Mouse (Mus musculus) liver, embryonic 14.5 days (tissue): ENCODE results near the gene Dnajc22. TPM values are rescaled to one million over a fixed set of nuclear protein-coding genes. Genes with fewer than 3 reads are reported as not detected.
"Not testable (repeated sequence)": the region's sequence is repeated elsewhere in the genome, so short reads cannot be mapped to it uniquely, and the experiment has no call there.

ENCODE experiments used
- ATAC-seq: fragments of 200-750 bp; cut with Nextera tagmentation; 2 replicates; pipeline ENCODE4 v1.8.0; 2017; ENCODE audit warnings: moderate number of reproducible peaks, mild to moderate bottlenecking, moderate library complexity; ENCODE audit not compliant: insufficient read depth
- DNase-seq, 3 experiments: peaks; one replicate each; pipeline ENCODE4 v3.0.0-alpha.2; 2012 to 2013; ENCODE audit warnings: low read depth in 3 of 3, low spot score in 3 of 3
- H3K27ac ChIP-seq: fragments of 300-500 bp; sonication (generic); 2 replicates; pipeline ENCODE4 v1.5.1; 2014; ENCODE audit warnings: moderate library complexity, mild to moderate bottlenecking, control low read depth, inconsistent platforms
- H3K27me3 ChIP-seq: fragments of 300-500 bp; sonication (generic); 2 replicates; pipeline ENCODE4 v1.6.1; 2014; ENCODE audit warnings: mild to moderate bottlenecking, low read length, moderate library complexity; ENCODE audit not compliant: control insufficient read depth, insufficient read depth
- H3K36me3 ChIP-seq: fragments of 300-500 bp; sonication (generic); replicated peaks from 2 replicates; pipeline ENCODE4 v1.6.1; 2014; ENCODE audit warnings: low read depth; ENCODE audit not compliant: control insufficient read depth, insufficient read depth
- H3K4me1 ChIP-seq, 2 experiments: fragments of 200-500 bp in 1 of 2; fragments of 300-500 bp in 1 of 2; sonication (generic) in 1 of 2; replicated peaks; 2 replicates each; pipeline ENCODE4 v1.6.1; 2012 to 2014; ENCODE audit warnings: antibody characterized with exemption in 1 of 2, inconsistent platforms in 1 of 2, low read length in 1 of 2; ENCODE audit not compliant: control insufficient read depth in 2 of 2, insufficient read depth in 2 of 2
- H3K4me2 ChIP-seq: fragments of 300-500 bp; sonication (generic); 2 replicates; pipeline ENCODE4 v1.6.1; 2014; ENCODE audit warnings: low read depth, mild to moderate bottlenecking, control low read depth, moderate library complexity
- H3K4me3 ChIP-seq, 2 experiments: fragments of 200-500 bp in 1 of 2; fragments of 300-500 bp in 1 of 2; sonication (generic) in 1 of 2; 2 replicates each; pipeline ENCODE4 v1.5.1; 2012 to 2014; ENCODE audit warnings: low read depth in 2 of 2, low read length in 2 of 2, mild to moderate bottlenecking in 2 of 2, control low read depth in 1 of 2, inconsistent platforms in 1 of 2, moderate library complexity in 1 of 2; ENCODE audit not compliant: insufficient read depth in 1 of 2
- H3K9ac ChIP-seq: fragments of 300-500 bp; sonication (generic); replicated peaks from 2 replicates; pipeline ENCODE4 v1.6.1; 2014; ENCODE audit warnings: mild to moderate bottlenecking, control low read depth, moderate library complexity
- H3K9me3 ChIP-seq: fragments of 300-500 bp; sonication (generic); 2 replicates; pipeline ENCODE4 v1.6.1; 2016; ENCODE audit warnings: low read length, mixed read lengths; ENCODE audit not compliant: control insufficient read depth
- CTCF ChIP-seq: IDR thresholded peaks from 2 replicates; pipeline ENCODE4 v1.5.1; 2016; ENCODE audit warnings: antibody characterized with exemption, low read depth, control low read depth
- EP300 ChIP-seq: IDR thresholded peaks from 2 replicates; pipeline ENCODE4 v1.6.1; 2016; ENCODE audit warnings: antibody characterized with exemption, low read depth
- WGBS: fragments of 180-500 bp; shearing (Covaris S2); extraction: QIAGEN DNeasy Blood & Tissue Kit; methylation state at CpG from one replicate; pipeline ENCODE4 v1.1.7; 2014; ENCODE audit not compliant: insufficient replicate concordance; 5-methylcytosine and 5-hydroxymethylcytosine counted together
- polyA plus RNA-seq, 2 experiments: library from polyadenylated mRNA; depleted of rRNA in 1 of 2; stranded (reverse) in 1 of 2; unstranded in 1 of 2; fragments of >200 nt; fragmentation: Nextera tagmentation in 1 of 2; extraction: Ambion mirVana in 1 of 2; gene quantifications; 2 replicates each; pipeline versions ENCODE4 v1.2.1 to v1.2.3; 2012 to 2014

Gene Dnajc22
- polyA plus RNA-seq (2012; rRNA removed) (11.4 and 12.1 TPM in 2 replicates), polyA plus RNA-seq (2014; fragmentation: Nextera tagmentation; extraction: Ambion mirVana) (10.9 and 11.6 TPM in 2 replicates)

DNA sequence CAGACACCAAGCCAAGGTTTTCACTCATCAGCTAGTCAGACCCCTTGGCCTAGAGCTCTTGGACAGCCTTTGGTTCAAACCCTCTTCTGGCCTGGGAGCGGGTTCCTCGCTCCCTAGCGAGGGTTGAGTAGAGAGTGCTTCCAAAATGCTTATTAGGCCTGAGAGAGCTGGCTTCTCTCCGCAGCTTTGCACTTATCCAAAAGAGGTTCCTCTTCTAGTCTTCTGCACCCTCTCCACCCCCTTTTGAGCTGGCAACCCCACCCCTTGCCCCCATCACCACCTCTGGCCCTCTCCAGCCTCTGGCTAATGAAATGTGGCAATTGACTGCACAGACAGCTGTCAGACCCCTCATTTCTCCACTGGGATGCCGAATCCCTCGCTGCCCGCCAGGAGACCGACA is at the start of gene Dnajc22:
Gene Dnajc22, plus strand, starts transcription at position 301 of the 400 bp plus-strand sequence.
- Histone ChIP-seq H3K36me3 (no peaks in the 10 kb centered on the region), H3K9ac (no peak within 1 kb of the TSS), H3K4me2 (peak within 1 kb of the TSS; percentile 62), H3K9me3 (no peaks in the 10 kb centered on the region), H3K4me3 (peak within 1 kb of the TSS in 1 of 2 experiments; percentile 42; a peak in 3 of 4 replicates), H3K27me3 (peaks cover 98% of the 10 kb centered on the region), H3K4me1 (peaks cover 0 to 4% of the 10 kb centered on the region in 2 experiments; a peak in 2 of 4 replicates), H3K27ac (no peak within 1 kb of the TSS)
- no peak for TF ChIP-seq EP300
- TF ChIP-seq CTCF: no peak
- no peak for ATAC-seq
- no peak for DNase-seq
- WGBS: 37% methylated on average over 8 of the region's 8 CpGs

DNA sequence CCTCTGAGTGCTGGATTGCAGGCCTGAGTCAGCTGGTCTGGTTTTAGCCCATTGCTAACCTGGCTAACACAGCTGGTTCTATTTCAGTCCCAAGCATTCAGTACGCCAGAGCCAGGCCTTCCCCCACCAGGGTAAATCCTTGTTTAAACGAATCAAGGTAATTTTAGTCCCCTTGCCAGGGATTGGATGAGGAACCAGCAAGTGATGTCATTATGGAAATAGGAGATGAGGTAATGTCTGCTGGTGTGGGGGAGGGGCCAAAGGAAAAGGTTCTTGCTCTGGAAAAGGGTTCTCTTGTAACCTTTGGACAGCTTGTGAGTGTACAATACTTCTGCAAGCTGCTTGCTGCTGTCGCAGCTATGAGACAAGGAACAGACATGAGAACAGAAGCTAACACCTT is 48.1 kb upstream of the Dnajc22 start:
- H3K27ac ChIP-seq: no peak overlapping the region
- no peaks in the 10 kb centered on the region for H3K27me3 ChIP-seq
- no peaks in the 10 kb centered on the region for H3K36me3 ChIP-seq
- WGBS: 39% methylated on average over 3 of the region's 3 CpGs
- no peak overlapping the region for H3K4me3 ChIP-seq
- H3K4me2 ChIP-seq: no peak overlapping the region
- no peaks in the 10 kb centered on the region; a peak in 1 of 4 replicates for H3K4me1 ChIP-seq
- TF ChIP-seq EP300 (no peak), CTCF (no peak)
- DNase-seq (no peak), ATAC-seq (no peak)
- H3K9me3 ChIP-seq: no peaks in the 10 kb centered on the region
- H3K9ac ChIP-seq: no peak overlapping the region

DNA sequence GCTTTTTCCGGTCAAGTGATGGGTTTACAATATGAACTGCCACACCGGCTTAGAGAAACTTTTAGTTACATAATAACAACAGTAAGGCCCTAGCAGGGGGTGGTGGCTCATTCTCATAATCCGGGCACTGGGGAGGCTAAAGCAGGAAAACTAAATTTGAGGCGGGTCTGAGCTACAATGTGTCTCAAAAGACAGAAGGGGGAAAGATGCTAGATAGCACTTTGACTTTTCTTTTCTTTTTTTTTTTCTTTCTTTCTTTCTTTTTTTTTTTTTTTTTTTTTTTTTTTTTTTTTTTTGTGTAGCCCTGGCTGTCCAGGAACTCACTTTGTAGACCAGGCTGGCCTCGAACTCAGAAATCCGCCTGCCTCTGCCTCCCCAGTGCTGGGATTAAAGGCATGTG is 47.2 kb upstream of the Dnajc22 start:
- 70% methylated on average over 6 of the region's 6 CpGs for WGBS
- not testable (repeated sequence) for H3K9ac ChIP-seq, H3K4me3 ChIP-seq, H3K27ac ChIP-seq, ATAC-seq, H3K36me3 ChIP-seq, H3K27me3 ChIP-seq, H3K4me1 ChIP-seq, H3K9me3 ChIP-seq, DNase-seq, H3K4me2 ChIP-seq

DNA sequence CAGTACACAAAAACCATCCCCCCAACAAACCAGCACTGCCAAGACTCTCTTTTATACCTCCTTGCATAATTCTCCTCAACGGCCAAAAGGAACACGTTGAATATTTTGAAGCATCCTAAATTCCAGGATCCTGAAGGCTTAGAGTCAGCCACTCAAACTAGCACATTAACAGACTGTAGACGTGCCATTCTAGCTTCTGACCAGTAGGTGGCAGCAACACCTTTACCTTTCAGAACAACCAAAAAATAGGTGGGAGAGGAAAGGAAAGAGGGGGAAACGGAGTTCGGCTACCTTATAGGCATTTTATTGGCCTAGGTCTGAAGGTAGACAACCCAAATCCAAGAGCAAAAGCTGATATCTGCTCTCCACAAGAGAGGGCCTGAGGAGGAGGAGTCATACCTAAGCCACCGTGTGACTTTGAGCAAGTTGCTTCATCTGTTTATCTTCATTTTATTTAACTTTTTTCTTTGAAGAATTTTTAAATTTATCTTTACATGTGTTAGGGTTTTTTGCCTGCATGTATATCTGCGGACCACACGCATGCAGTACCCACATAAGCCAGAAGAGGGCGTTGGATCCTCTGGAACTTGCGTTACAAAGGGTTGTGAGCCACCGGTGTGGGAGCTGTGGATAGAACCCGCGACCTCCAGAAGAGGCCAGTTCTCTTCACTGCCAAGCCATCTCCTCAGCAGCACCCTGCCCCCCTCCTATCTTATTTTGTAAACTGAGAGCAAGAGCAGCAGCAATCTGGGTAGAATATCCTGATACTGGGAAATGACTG is 43.3 kb upstream of the Dnajc22 start:
- H3K36me3 ChIP-seq: no peaks in the 10 kb centered on the region
- peak; percentile 84 for TF ChIP-seq CTCF
- no peak for TF ChIP-seq EP300
- H3K27ac ChIP-seq: no peak overlapping the region
- H3K4me3 ChIP-seq: no peak overlapping the region
- H3K27me3 ChIP-seq: peaks cover 22% of the 10 kb centered on the region
- no peaks in the 10 kb centered on the region for H3K9me3 ChIP-seq
- DNase-seq: peak in 1 of 3 experiments; percentile 47
- 27% methylated on average over 13 of the region's 13 CpGs for WGBS
- no peak for ATAC-seq
- H3K9ac ChIP-seq: no peak overlapping the region
- H3K4me2 ChIP-seq: no peak overlapping the region
- H3K4me1 ChIP-seq: no peaks in the 10 kb centered on the region; a peak in 1 of 4 replicates

DNA sequence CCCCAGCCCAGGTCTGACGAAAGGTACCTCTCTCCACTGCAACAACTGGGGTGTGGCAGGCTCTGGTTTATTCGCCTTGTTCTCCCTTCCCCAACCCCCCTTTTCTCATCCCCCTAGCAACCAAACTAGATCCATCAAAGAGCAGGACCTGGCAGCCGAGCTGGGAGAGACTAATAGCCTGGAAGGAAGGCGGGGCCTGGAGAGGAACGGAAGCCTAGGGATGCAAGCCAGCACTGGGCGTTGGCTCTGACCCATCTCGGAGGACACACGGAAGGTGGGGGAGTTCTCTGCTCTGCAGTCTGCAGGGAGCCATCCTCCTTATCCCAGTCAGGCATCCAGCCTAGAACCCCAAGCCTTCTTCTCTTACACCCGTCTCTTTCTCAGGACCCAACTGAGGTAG is 39.6 kb upstream of the Dnajc22 start:
- Histone ChIP-seq H3K4me3 (no peak overlapping the region), H3K9me3 (no peaks in the 10 kb centered on the region), H3K4me1 (no peaks in the 10 kb centered on the region; a peak in 1 of 4 replicates), H3K36me3 (no peaks in the 10 kb centered on the region), H3K4me2 (no peak overlapping the region), H3K27me3 (peaks cover 59% of the 10 kb centered on the region), H3K27ac (no peak overlapping the region), H3K9ac (no peak overlapping the region)
- WGBS: 31% methylated on average over 9 of the region's 9 CpGs
- TF ChIP-seq EP300: no peak
- TF ChIP-seq CTCF: no peak
- ATAC-seq (no peak), DNase-seq (no peak)
